Mouse (Mus musculus): Measurements from ENCODE around the gene Tlr5.

The Tlr5 gene

GRCm38 (mm10) chr1:182953667-182954066, 921 bp upstream of the Tlr5 start:
- in situ Hi-C loops (cut with MseI, MboI), result no loop called here

GRCm38 (mm10) chr1:182955047-182955620, 546 bp downstream of the Tlr5 start:
- in situ Hi-C loops (cut with MseI, MboI), result no loop called here

- in situ Hi-C loops (cut with MseI, MboI), result no loop called here
Measured at GRCm38 (mm10) chr1:182956186-182956960, 1.8 kb downstream of the Tlr5 start.

- in situ Hi-C loops (cut with MseI, MboI), result no loop called here
Measured at GRCm38 (mm10) chr1:182957001-182957757, 2.6 kb downstream of the Tlr5 start.

GRCm38 (mm10) chr1:182957826-182958544, 3.4 kb downstream of the Tlr5 start:
- in situ Hi-C loops (cut with MseI, MboI), result no loop called here

- in situ Hi-C loops (cut with MseI, MboI), result no loop called here
Measured at GRCm38 (mm10) chr1:182958824-182959223, 4.2 kb downstream of the Tlr5 start.

- in situ Hi-C loops (cut with MseI, MboI), result no loop called here
Measured at GRCm38 (mm10) chr1:182959251-182959691, 4.7 kb downstream of the Tlr5 start.

- in situ Hi-C loops (cut with MseI, MboI), result no loop called here
Measured at GRCm38 (mm10) chr1:182959811-182960455, 5.3 kb downstream of the Tlr5 start.

GRCm38 (mm10) chr1:182961076-182961475, 6.5 kb downstream of the Tlr5 start:
- in situ Hi-C loops (cut with MseI, MboI), result no loop called here

- in situ Hi-C loops (cut with MseI, MboI), result no loop called here
Measured at GRCm38 (mm10) chr1:182963329-182963728, 8.7 kb downstream of the Tlr5 start.

GRCm38 (mm10) chr1:182964855-182965466, 10.4 kb downstream of the Tlr5 start:
- in situ Hi-C loops (cut with MseI, MboI), result no loop called here

GRCm38 (mm10) chr1:182968732-182969131, 14.1 kb downstream of the Tlr5 start:
- in situ Hi-C loops (cut with MseI, MboI), result no loop called here

GRCm38 (mm10) chr1:182972240-182972639, 17.7 kb downstream of the Tlr5 start:
- in situ Hi-C loops (cut with MseI, MboI), result no loop called here

GRCm38 (mm10) chr1:182974826-182975225, 20.2 kb downstream of the Tlr5 start:
- in situ Hi-C loops (cut with MseI, MboI), result no loop called here

GRCm38 (mm10) chr1:182980702-182981101, 26.1 kb downstream of the Tlr5 start:
- in situ Hi-C loops (cut with MseI, MboI), result no loop called here

- in situ Hi-C loops (cut with MseI, MboI), result no loop called here
Measured at GRCm38 (mm10) chr1:182982995-182983394, 28.4 kb downstream of the Tlr5 start.

- in situ Hi-C loops (cut with MseI, MboI), result no loop called here
Measured at GRCm38 (mm10) chr1:182983496-182984127, 29.0 kb downstream of the Tlr5 start.

GRCm38 (mm10) chr1:182986243-182986642, 31.7 kb downstream of the Tlr5 start:
- in situ Hi-C loops (cut with MseI, MboI), result no loop called here

- in situ Hi-C loops (cut with MseI, MboI), result no loop called here
Measured at GRCm38 (mm10) chr1:182986750-182987149, 32.2 kb downstream of the Tlr5 start.

GRCm38 (mm10) chr1:182987801-182988200, 33.2 kb downstream of the Tlr5 start:
- in situ Hi-C loops (cut with MseI, MboI), result no loop called here

Data from mouse trophoblast stem cell (cell line).